Mouse (Mus musculus): ENCODE measurements around the gene Lsamp.

DNA sequence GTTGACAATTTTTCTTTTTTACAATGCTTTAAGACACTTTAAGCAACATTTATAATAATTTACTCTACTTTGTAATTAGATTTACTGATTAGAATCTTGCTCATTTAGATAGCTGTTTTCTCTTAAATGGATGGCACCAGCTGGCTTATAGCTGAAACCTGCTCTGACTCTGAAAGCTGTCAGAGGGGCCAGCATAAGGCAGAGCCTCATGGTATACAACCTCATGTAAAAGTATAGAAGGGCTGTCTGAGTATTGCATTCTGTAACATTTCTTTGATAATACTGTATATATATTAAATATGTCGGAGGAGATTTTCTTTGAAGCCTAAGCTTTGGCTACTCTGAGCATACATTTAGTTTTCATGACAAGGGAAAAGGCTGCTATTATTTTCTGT is 1953.4 kb downstream of the Lsamp start:
- TF ChIP-seq CTCF (IDR thresholded peaks at IDR 0.05; ENCODE audit: extremely low read depth, insufficient read depth, insufficient read length, insufficient replicate concordance), result no peak
- TF ChIP-seq POLR2A (IDR thresholded peaks at IDR 0.05; ENCODE audit: low read depth, low read length), result no peak
